Mouse (Mus musculus) embryo, embryonic 10 days (tissue): ENCODE data around the gene Fhad1.

Experiments
- DNase-seq: peaks from one replicate; pipeline ENCODE4 v3.0.0-alpha.2; 2015; ENCODE audit warnings: low spot score

Gene Fhad1

DNA sequence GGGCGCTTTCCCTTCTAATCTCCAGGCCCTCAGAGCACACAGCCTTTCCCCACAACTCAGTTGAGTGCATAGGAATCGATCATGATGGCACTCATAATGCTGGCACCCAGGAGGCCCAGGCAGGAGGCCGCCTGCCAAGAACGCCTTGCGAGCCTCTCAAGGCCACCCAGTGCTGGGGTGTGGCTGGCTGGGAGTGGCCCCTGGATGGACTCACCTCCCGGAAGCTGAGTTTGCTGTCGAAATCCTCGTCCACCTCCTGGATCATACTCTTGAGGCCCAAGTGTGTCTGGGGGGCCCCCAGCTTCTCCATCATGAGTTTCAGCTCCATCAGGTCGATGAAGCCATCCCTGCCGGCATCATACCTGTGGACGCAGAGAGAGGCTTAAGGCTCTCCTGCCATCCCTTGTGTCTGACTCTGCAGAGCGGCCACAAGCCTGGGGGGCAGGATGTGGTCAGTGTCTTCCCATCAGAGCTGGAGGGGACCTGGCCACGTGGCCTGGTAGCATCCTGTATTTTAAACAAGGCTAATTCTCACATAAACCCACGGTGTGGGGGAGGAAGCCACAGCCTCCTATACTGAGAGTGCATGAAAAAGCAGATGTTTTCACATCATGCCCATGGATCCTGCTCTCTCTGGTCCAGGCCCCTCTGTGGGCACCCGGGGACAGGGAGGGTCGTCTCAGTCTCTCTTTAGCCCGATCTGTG, 153.1 kb downstream of the Fhad1 start:
- DNase-seq = no peak

GRCm38 (mm10) chr4:141860246-141860841, 154.5 kb downstream of the Fhad1 start:
- no peak for DNase-seq

DNA sequence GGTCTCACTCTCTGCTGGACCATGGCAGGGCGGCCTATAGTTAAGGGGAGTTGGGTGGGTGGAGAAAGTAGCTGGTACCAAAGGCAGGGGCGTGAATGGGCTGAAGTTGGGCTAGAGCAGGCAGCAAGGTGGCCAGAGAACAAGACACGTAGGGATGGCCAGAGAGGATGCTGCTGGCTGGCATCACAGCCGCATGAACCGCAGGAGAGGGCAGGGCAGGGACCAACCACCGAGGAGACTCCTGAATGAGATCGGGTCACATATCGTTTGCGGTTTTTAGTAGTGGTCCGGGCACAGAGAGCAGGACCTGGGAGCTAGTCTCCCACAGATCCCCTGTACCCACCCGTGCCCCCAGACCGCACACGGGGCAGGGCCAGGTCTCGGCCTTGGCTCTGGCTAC, 155.5 kb downstream of the Fhad1 start:
- DNase-seq = no peak

DNA sequence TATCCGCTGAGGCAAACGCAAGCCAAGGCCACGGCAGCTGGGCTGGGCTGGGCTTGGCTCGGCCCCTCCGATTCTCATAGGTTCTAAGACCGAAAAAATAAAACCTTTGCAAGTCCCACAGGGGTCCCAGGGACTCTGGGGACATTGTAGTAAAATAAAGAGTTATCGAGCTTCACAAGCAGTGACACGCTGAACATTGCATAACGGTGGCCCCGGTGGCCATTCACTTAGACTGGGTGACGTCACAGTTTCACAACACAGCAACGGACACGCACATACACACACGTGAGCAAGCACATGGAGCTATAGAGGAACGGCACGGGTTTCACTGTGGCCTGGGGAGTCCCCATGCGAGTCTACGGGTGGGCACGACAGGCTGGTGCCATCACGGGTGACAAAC, 156.4 kb downstream of the Fhad1 start:
- no peak for DNase-seq

GRCm38 (mm10) chr4:141857422-141857930, 157.4 kb downstream of the Fhad1 start:
- peak; percentile 84 for DNase-seq

GRCm38 (mm10) chr4:141853437-141853836, 161.4 kb downstream of the Fhad1 start:
- DNase-seq = peak; percentile 78

DNA sequence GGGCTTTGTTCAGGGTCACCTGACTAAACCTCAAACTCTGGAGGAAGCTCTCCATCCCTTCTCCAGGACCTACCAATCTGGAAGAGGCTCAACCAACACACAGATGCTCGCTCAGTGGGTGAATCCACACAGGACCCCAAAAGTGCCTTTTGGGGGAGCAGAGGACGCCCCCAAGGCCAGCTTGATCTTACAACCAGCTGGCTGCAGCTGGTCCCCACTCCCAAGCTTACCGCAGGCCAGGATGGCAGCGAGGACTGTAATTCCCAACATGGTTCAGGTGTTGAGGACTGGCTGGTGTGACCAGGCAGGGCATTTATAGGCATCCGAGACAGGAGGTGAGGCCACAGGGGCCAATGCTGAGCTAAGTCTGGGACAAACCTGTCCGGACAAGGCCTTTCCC, 168.9 kb downstream of the Fhad1 start, which contains the start of gene Ctrc:
TSS of gene Ctrc (minus strand) at position 361 of the 400 bp plus-strand sequence.
- DNase-seq = no peak
